Mouse (Mus musculus) neural tube, embryonic 15.5 days (tissue): ENCODE measurements around the gene Aldh1l2. TPM values are rescaled to one million over a fixed set of nuclear protein-coding genes. Genes with fewer than 3 reads are reported as not detected.

ENCODE experiments used
- polyA plus RNA-seq: library from polyadenylated mRNA; unstranded; fragments of >200 nt; fragmentation: Nextera tagmentation; extraction: Ambion mirVana; gene quantifications from 2 replicates; pipeline ENCODE4 v1.2.1, GENCODE M21; 2015

The Aldh1l2 gene
- polyA plus RNA-seq, 1 experiment from 2014 or later = 15.4 TPM

Other genes with a start within 250 kb of the Aldh1l2 start
- 8.5 and 11.0 TPM in 2 replicates for gene Slc41a2, start 196.3 kb downstream of the Aldh1l2 start, polyA plus RNA-seq
- gene D10Wsu102e, start 173.9 kb downstream of the Aldh1l2 start, polyA plus RNA-seq = 0.74 and 0.77 TPM in 2 replicates
- gene Washc4, start 9.6 kb upstream of the Aldh1l2 start, polyA plus RNA-seq = 31.4 and 35.4 TPM in 2 replicates
- gene Appl2, start 114.6 kb upstream of the Aldh1l2 start, polyA plus RNA-seq = 40.8 and 45.7 TPM in 2 replicates
- 102 and 103 TPM in 2 replicates for gene 1500009L16Rik, start 188.7 kb upstream of the Aldh1l2 start, polyA plus RNA-seq